ENCODE assay signal across 11 mouse cellular contexts in the genomic region with DNA sequence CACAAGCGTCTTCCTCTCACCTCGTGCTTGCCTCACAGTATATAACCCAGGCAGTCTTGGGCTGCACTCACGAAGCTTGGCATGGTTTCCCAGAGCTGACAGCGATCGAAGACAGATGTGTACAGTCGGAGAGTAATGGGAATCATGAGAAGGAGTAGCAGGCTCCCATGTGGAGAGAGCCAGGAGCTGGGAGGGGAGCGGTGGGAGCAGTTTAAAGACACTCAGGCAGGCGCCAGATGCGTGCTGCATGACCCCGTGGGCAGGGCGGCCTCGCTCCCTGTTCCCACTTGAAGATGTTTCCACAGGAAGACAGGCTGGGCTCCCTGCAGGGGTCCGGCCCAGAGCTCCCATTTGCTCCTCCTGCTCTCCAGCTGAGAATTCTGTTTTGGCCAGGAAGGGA. TPM values are rescaled to one million over a fixed set of nuclear protein-coding genes. Genes with fewer than 3 reads are reported as not detected.
DNase-seq lines count a peak whose midpoint lies in the region; ATAC-seq and TF ChIP-seq lines count a peak whose summit lies in the region.
"Had no signal": no experiment of that assay in that cellular context is flagged by ENCODE, and none has a peak within 500 bp of the region (broad histone marks: within the 10 kb centered on the region; RNA-seq: fewer than 3 reads in every experiment).

No protein-coding gene starts in this region.

- no peak overlapping the region for H3K4me3 ChIP-seq in liver, adult 2 months (ENCODE audit: insufficient read depth, low read depth, low read length)
- no peak overlapping the region for H3K4me3 ChIP-seq in liver, embryonic 12.5 days
- H3K4me3 ChIP-seq in kidney, postnatal 0 days (replicated peaks; ENCODE audit: low read depth, low read length): no peak overlapping the region
- no peak overlapping the region for H3K4me3 ChIP-seq in stomach, embryonic 15.5 days (replicated peaks)
- no peak overlapping the region for H3K4me3 ChIP-seq in liver, embryonic 11.5 days (ENCODE audit: low read depth, low read length)
- no peak overlapping the region for H3K4me3 ChIP-seq in forebrain, embryonic 13.5 days
- H3K4me3 ChIP-seq: erythroblast, embryonic 14.5 days had no signal

- ATAC-seq in liver, embryonic 12.5 days: no peak
- ATAC-seq in kidney, postnatal 0 days (replicated peaks; ENCODE audit: low FRiP score, low read depth): peak; percentile 57
- ATAC-seq in stomach, embryonic 15.5 days (ENCODE audit: insufficient read depth, low FRiP score, low read depth): peak; percentile 81; the same call in 1 of the 2 replicates
- ATAC-seq in megakaryocyte progenitor cell, adult 5-6 weeks (replicated peaks; ENCODE audit: poor library complexity): no peak
- no peak for ATAC-seq in liver, embryonic 11.5 days (replicated peaks; ENCODE audit: low FRiP score)
- ATAC-seq in forebrain, embryonic 13.5 days: no peak

- no peak overlapping the region for H3K4me2 ChIP-seq in liver, embryonic 12.5 days
- H3K4me2 ChIP-seq in kidney, postnatal 0 days (ENCODE audit: low read length): no peak overlapping the region
- no peak overlapping the region for H3K4me2 ChIP-seq in stomach, embryonic 15.5 days
- no peak overlapping the region for H3K4me2 ChIP-seq in liver, embryonic 11.5 days
- H3K4me2 ChIP-seq in forebrain, embryonic 13.5 days: no peak overlapping the region

- no peaks in the 10 kb centered on the region for H3K27me3 ChIP-seq in liver, adult 2 months (ENCODE audit: control insufficient read depth, insufficient read depth, low read length)
- H3K27me3 ChIP-seq in liver, embryonic 12.5 days (replicated peaks): no peaks in the 10 kb centered on the region
- no peaks in the 10 kb centered on the region for H3K27me3 ChIP-seq in kidney, postnatal 0 days (ENCODE audit: insufficient read depth, low read length)
- H3K27me3 ChIP-seq in stomach, embryonic 15.5 days (replicated peaks): no peaks in the 10 kb centered on the region
- H3K27me3 ChIP-seq in liver, embryonic 11.5 days (replicated peaks; ENCODE audit: control insufficient read depth, insufficient read depth, low read length): no peaks in the 10 kb centered on the region
- H3K27me3 ChIP-seq in forebrain, embryonic 13.5 days: no peaks in the 10 kb centered on the region

- no peaks in the 10 kb centered on the region for H3K9me3 ChIP-seq in liver, embryonic 12.5 days (replicated peaks)
- no peaks in the 10 kb centered on the region for H3K9me3 ChIP-seq in kidney, postnatal 0 days (replicated peaks; ENCODE audit: low read length)
- H3K9me3 ChIP-seq in stomach, embryonic 15.5 days: no peaks in the 10 kb centered on the region
- H3K9me3 ChIP-seq in liver, embryonic 11.5 days (ENCODE audit: control insufficient read depth, low read length): no peaks in the 10 kb centered on the region
- no peaks in the 10 kb centered on the region for H3K9me3 ChIP-seq in forebrain, embryonic 13.5 days (replicated peaks)

- DNase-seq in liver, adult 2 months (ENCODE audit: extremely low read depth, low read depth, low spot score): peak; percentile 22
- DNase-seq in heart, adult 8-10 months (ENCODE audit: low spot score): peak; percentile 50
- peak; percentile 63 for DNase-seq in kidney, postnatal 0 days (ENCODE audit: low spot score)
- no peak for DNase-seq in liver, embryonic 11.5 days (ENCODE audit: low spot score)
- DNase-seq: thymus, postnatal 14 days had no signal

- 0 out of 2 replicates have a peak, but pooled peaks cover 3% of the 10 kb centered on the region for H3K4me1 ChIP-seq in liver, adult 2 months (ENCODE audit: control insufficient read depth, insufficient read depth, low read length)
- 0 out of 2 replicates have a peak, but pooled peaks cover 4% of the 10 kb centered on the region for H3K4me1 ChIP-seq in liver, embryonic 12.5 days
- H3K4me1 ChIP-seq in kidney, postnatal 0 days (replicated peaks; ENCODE audit: insufficient read depth, low read length): peaks cover 12% of the 10 kb centered on the region; the same call in 1 of the 2 replicates
- peaks cover 28% of the 10 kb centered on the region for H3K4me1 ChIP-seq in stomach, embryonic 15.5 days
- no peaks in the 10 kb centered on the region; the same call in none of the 2 replicates for H3K4me1 ChIP-seq in liver, embryonic 11.5 days (replicated peaks; ENCODE audit: control insufficient read depth, insufficient read depth, low read length)
- H3K4me1 ChIP-seq in forebrain, embryonic 13.5 days: no peaks in the 10 kb centered on the region

- H3K36me3 ChIP-seq in liver, adult 2 months (ENCODE audit: control insufficient read depth, insufficient read depth, low read length): no peaks in the 10 kb centered on the region
- H3K36me3 ChIP-seq in liver, embryonic 12.5 days: no peaks in the 10 kb centered on the region
- H3K36me3 ChIP-seq in kidney, postnatal 0 days (ENCODE audit: insufficient read depth, low read length): no peaks in the 10 kb centered on the region
- no peaks in the 10 kb centered on the region for H3K36me3 ChIP-seq in stomach, embryonic 15.5 days
- no peaks in the 10 kb centered on the region for H3K36me3 ChIP-seq in liver, embryonic 11.5 days (ENCODE audit: control insufficient read depth, insufficient read depth, low read length)
- H3K36me3 ChIP-seq in forebrain, embryonic 13.5 days (ENCODE audit: poor library complexity, severe bottlenecking): no peaks in the 10 kb centered on the region

- 73% methylated on average over 13 of the region's 13 CpGs for WGBS in liver, adult 2 months
- WGBS in liver, embryonic 12.5 days (ENCODE audit: insufficient replicate concordance): 31% methylated on average over 13 of the region's 13 CpGs
- WGBS in kidney, postnatal 0 days: 24% methylated on average over 13 of the region's 13 CpGs
- WGBS in stomach, embryonic 15.5 days: 24% methylated on average over 13 of the region's 13 CpGs
- 43% methylated on average over 13 of the region's 13 CpGs for WGBS in liver, embryonic 11.5 days
- 82% methylated on average over 13 of the region's 13 CpGs for WGBS in forebrain, embryonic 13.5 days

- TF ChIP-seq CTCF in liver, adult 2 months (IDR thresholded peaks at IDR 0.05; ENCODE audit: low read depth, low read length): no peak
- TF ChIP-seq CTCF in kidney, postnatal 0 days (IDR thresholded peaks at IDR 0.05; ENCODE audit: low read depth): no peak

- peak overlapping the region; percentile 78 for H3K27ac ChIP-seq in liver, adult 2 months (replicated peaks; ENCODE audit: insufficient read depth, low read depth, low read length)
- no peak overlapping the region for H3K27ac ChIP-seq in liver, embryonic 12.5 days
- no peak overlapping the region for H3K27ac ChIP-seq in kidney, postnatal 0 days
- peak overlapping the region; percentile 3; the same call in 1 of the 2 replicates for H3K27ac ChIP-seq in stomach, embryonic 15.5 days
- H3K27ac ChIP-seq in liver, embryonic 11.5 days (ENCODE audit: low read depth, low read length): no peak overlapping the region
- H3K27ac ChIP-seq in forebrain, embryonic 13.5 days: no peak overlapping the region

- no peak overlapping the region for H3K9ac ChIP-seq in liver, adult 2 months (ENCODE audit: low read depth, low read length)
- H3K9ac ChIP-seq in liver, embryonic 12.5 days: no peak overlapping the region
- no peak overlapping the region for H3K9ac ChIP-seq in kidney, postnatal 0 days (ENCODE audit: low read depth, low read length)
- H3K9ac ChIP-seq in stomach, embryonic 15.5 days: no peak overlapping the region
- no peak overlapping the region for H3K9ac ChIP-seq in liver, embryonic 11.5 days (ENCODE audit: low read depth, low read length)
- no peak overlapping the region for H3K9ac ChIP-seq in forebrain, embryonic 13.5 days

- H3K79me2 ChIP-seq in liver, adult 2 months (ENCODE audit: control insufficient read depth, insufficient read depth, low read length): no peaks in the 10 kb centered on the region

- no peak for TF ChIP-seq POLR2A in liver, adult 2 months (IDR thresholded peaks at IDR 0.05; ENCODE audit: extremely low read depth, insufficient read depth, low read length)

RNA-seq across cellular contexts. Expression of a gene that starts 25.2 kb away (rescaled TPM):
- 1.1 and 1.3 TPM in 2 replicates for total RNA-seq in liver, adult 2 months (2014; rRNA removed)
- polyA plus RNA-seq in liver, adult 2 months (2012; rRNA removed): 0.33 and 0.57 TPM in 2 replicates
- 2.2 and 2.4 TPM in 2 replicates for polyA plus RNA-seq in liver, embryonic 12.5 days (2016; fragmentation: Nextera tagmentation; extraction: Ambion mirVana)
- 1 to 10 TPM; 2.2 to 5.3 (median 3.9) TPM for total RNA-seq in heart, adult 8-10 months (2022)
- polyA plus RNA-seq in kidney, postnatal 0 days (2015; fragmentation: Nextera tagmentation; extraction: Ambion mirVana): 14.6 TPM in 2 replicates
- polyA plus RNA-seq in stomach, embryonic 15.5 days (2015; fragmentation: Nextera tagmentation; extraction: Ambion mirVana): 9.2 and 9.5 TPM in 2 replicates
- not detected in 2 replicates for total RNA-seq in megakaryocyte progenitor cell, adult 5-6 weeks (2015)
- total RNA-seq in megakaryocyte progenitor cell, adult 5-6 weeks (2017): not detected in 2 replicates
- polyA plus RNA-seq in liver, embryonic 11.5 days (2014; fragmentation: Nextera tagmentation; extraction: Ambion mirVana): 6.1 and 6.2 TPM in 2 replicates
- 2.4 and 3.6 TPM in 2 replicates for polyA plus RNA-seq in forebrain, embryonic 13.5 days (2015; fragmentation: Nextera tagmentation; extraction: Ambion mirVana)
- total RNA-seq: MEL had no signal
- polyA plus RNA-seq: erythroblast, embryonic 14.5 days had no signal

Comparison
In these comparisons a context has a peak if more than half of its experiments do, and no peak if none do; other contexts are left out.
1. H3K27ac ChIP-seq: peak in liver, adult 2 months (single experiment) and stomach, embryonic 15.5 days (single experiment); none in liver, embryonic 12.5 days (single experiment), kidney, postnatal 0 days (single experiment), liver, embryonic 11.5 days (single experiment) and forebrain, embryonic 13.5 days (single experiment).
2. ATAC-seq: peak in kidney, postnatal 0 days (single experiment) and stomach, embryonic 15.5 days (single experiment); none in liver, embryonic 12.5 days (single experiment), megakaryocyte progenitor cell, adult 5-6 weeks (single experiment), liver, embryonic 11.5 days (single experiment) and forebrain, embryonic 13.5 days (single experiment).